Mouse (Mus musculus) stomach, postnatal 0 days (tissue): Measurements from ENCODE around the gene Zdhhc1.

Source experiments
- CTCF ChIP-seq: IDR thresholded peaks from 2 replicates; pipeline ENCODE4 v1.5.1; 2016; ENCODE audit warnings: antibody characterized with exemption, low read depth, mild to moderate bottlenecking, moderate library complexity
- EP300 ChIP-seq: optimal IDR thresholded peaks from 2 replicates; pipeline ENCODE3; 2016; ENCODE audit warnings: antibody characterized with exemption

GRCm38 (mm10) chr8:105445296-105446126 is 51.2 kb downstream of the Zdhhc1 start:
- TF ChIP-seq CTCF: no peak
- TF ChIP-seq EP300: no peak
